Mouse (Mus musculus) neural tube, embryonic 15.5 days (tissue): ENCODE measurements around the gene Pxt1. TPM values are rescaled to one million over a fixed set of nuclear protein-coding genes. Genes with fewer than 3 reads are reported as not detected.

Experiments used
- ATAC-seq: fragments of 200-750 bp; cut with Nextera tagmentation; 2 replicates; pipeline ENCODE4 v1.8.0; 2017; ENCODE audit warnings: mild to moderate bottlenecking, moderate TSS enrichment, moderate library complexity; ENCODE audit not compliant: low FRiP score
- H3K27ac ChIP-seq: fragments of 300-500 bp; sonication (generic); replicated peaks from 2 replicates; pipeline ENCODE4 v1.5.1; 2015; ENCODE audit warnings: mild to moderate bottlenecking, inconsistent platforms
- H3K27me3 ChIP-seq: fragments of 300-500 bp; sonication (generic); replicated peaks from 2 replicates; pipeline ENCODE4 v1.6.1; 2015; ENCODE audit warnings: inconsistent platforms
- H3K36me3 ChIP-seq: fragments of 300-500 bp; sonication (generic); 2 replicates; pipeline ENCODE4 v1.6.1; 2015; ENCODE audit warnings: inconsistent platforms
- H3K4me1 ChIP-seq: fragments of 300-500 bp; sonication (generic); 2 replicates; pipeline ENCODE4 v1.6.1; 2015; ENCODE audit warnings: inconsistent platforms
- H3K4me2 ChIP-seq: fragments of 300-500 bp; sonication (generic); 2 replicates; pipeline ENCODE4 v1.6.1; 2015; ENCODE audit warnings: inconsistent platforms, mild to moderate bottlenecking, moderate library complexity
- H3K4me3 ChIP-seq: fragments of 300-500 bp; sonication (generic); replicated peaks from 2 replicates; pipeline ENCODE4 v1.5.1; 2015; ENCODE audit warnings: mild to moderate bottlenecking, inconsistent platforms
- H3K9ac ChIP-seq: fragments of 300-500 bp; sonication (generic); replicated peaks from 2 replicates; pipeline ENCODE4 v1.6.1; 2015; ENCODE audit warnings: mild to moderate bottlenecking, inconsistent platforms
- H3K9me3 ChIP-seq: fragments of 300-500 bp; sonication (generic); replicated peaks from 2 replicates; pipeline ENCODE4 v1.6.1; 2016; ENCODE audit warnings: inconsistent platforms
- WGBS: fragments of 180-500 bp; shearing (Covaris S2); methylation state at CpG from one replicate; pipeline ENCODE4 v1.1.7; 2015; ENCODE audit warnings: mixed read lengths; 5-methylcytosine and 5-hydroxymethylcytosine counted together
- polyA plus RNA-seq: library from polyadenylated mRNA; unstranded; fragments of >200 nt; fragmentation: Nextera tagmentation; extraction: Ambion mirVana; gene quantifications from 2 replicates; pipeline ENCODE4 v1.2.1, GENCODE M21; 2015

The Pxt1 gene
- polyA plus RNA-seq, 1 experiment from 2014 or later: not detected

DNA sequence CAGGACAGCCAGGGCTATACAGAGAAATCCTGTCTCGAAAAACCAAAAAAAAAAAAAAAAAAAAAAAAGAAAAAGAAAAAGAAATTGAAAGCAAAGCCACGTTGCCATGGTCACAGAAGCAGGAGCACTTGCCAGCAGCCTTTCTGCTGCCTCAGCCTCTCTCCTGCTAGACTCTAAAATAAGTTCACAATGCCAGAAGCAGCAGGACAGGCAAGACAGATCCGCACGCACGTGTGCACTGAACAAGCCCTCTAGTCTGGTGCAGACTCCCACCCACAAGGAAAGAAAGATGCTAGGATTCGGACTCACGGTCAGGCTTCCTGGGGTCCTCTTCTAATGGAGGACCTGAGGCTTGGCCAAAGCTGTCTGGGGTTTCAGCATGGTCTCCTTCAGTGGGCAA, 35.7 kb downstream of the Pxt1 start:
- Histone ChIP-seq H3K27me3 (peaks cover 16% of the 10 kb centered on the region; the same call in 1 of the 2 replicates), H3K4me2 (no peak overlapping the region), H3K27ac (no peak overlapping the region), H3K36me3 (no peaks in the 10 kb centered on the region), H3K9me3 (no peaks in the 10 kb centered on the region), H3K9ac (no peak overlapping the region), H3K4me3 (no peak overlapping the region), H3K4me1 (peaks cover 23% of the 10 kb centered on the region)
- WGBS: 68% methylated on average over 7 of the region's 7 CpGs
- no peak for ATAC-seq

DNA sequence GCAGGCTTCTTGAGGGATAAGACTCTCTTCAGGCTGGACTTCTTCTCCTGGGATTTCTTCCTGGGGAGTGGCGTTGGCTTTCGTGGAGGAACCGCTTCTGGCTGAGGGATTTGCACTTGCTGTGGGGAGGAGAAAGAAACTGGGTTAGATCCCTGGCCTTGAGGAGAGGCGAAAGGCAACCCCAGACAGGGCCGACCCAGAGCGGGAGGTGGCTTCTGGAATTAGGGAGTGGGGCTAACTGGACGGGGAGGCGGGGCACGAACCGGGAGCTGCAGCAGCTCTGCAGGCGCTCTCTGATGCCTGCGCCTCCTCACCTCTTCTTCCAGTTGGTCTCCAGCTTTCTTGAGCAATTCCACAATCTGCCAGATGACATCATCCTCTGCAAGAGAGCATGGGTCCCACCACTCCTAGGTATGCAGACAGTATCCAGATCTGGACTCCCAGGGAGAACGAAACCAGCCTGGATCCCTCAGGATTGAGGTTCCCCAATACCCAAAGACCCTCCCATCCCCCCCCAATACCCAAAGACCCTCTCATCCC, 38.2 kb downstream of the Pxt1 start:
- H3K4me3 ChIP-seq: no peak overlapping the region
- 71% methylated on average over 13 of the region's 13 CpGs for WGBS
- H3K36me3 ChIP-seq: no peaks in the 10 kb centered on the region
- peak overlapping the region; percentile 29 for H3K4me2 ChIP-seq
- peak; percentile 22; the same call in 1 of the 2 replicates for ATAC-seq
- peak overlapping the region; percentile 84 for H3K27ac ChIP-seq
- no peaks in the 10 kb centered on the region for H3K9me3 ChIP-seq
- H3K4me1 ChIP-seq: peaks cover 23% of the 10 kb centered on the region
- H3K27me3 ChIP-seq: peaks cover 16% of the 10 kb centered on the region; the same call in 1 of the 2 replicates
- H3K9ac ChIP-seq: 0 out of 2 replicates have a peak overlapping the region, but pooled peaks have one; percentile 10

DNA sequence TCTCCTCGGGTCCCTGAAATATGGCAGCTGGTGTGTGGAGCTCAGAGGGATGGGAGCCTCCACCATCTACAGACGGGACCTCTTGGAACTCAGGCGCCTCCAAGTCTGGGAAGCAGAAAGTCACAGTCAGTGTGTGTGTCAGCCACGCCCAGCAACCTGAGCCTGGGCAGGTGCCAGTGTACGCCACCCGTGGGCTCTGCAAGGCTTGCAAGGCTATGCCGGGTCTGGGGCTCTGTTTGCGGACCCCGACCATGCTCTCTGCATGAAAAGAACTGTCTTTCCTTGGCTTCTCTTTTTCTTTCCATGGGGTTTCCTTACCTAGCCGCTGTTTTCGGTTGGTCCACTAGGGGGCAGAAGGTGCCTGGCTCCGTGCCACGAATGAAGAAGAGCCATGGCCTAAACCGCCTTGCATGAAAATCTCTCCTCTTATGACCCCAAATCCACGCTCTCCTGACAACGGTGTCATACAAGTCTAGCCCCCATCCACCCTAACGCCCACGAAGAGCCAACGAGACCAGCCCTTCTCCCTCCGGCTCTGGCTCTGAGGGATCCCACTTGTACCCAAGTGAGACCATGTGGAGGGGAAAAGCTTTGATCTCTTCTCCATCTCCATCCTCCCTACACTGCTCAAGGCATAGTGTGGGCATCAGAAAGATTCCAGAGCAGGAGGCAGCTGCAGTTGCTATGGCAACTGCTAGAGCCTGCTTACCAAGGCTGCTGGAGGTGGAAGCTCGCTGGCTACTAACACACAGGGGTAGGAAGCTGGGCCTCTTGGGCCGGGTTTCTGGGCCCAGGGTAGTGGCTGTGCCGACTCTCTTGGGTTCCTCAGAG, 38.9 kb downstream of the Pxt1 start:
- Histone ChIP-seq H3K27me3 (peaks cover 9% of the 10 kb centered on the region; the same call in 1 of the 2 replicates), H3K36me3 (no peaks in the 10 kb centered on the region), H3K4me1 (peaks cover 22% of the 10 kb centered on the region), H3K9ac (no peak overlapping the region), H3K4me3 (no peak overlapping the region), H3K27ac (peak overlapping the region; percentile 84), H3K4me2 (peak overlapping the region; percentile 29), H3K9me3 (no peaks in the 10 kb centered on the region)
- WGBS: 27% methylated on average over 23 of the region's 23 CpGs
- peak; percentile 91 for ATAC-seq

DNA sequence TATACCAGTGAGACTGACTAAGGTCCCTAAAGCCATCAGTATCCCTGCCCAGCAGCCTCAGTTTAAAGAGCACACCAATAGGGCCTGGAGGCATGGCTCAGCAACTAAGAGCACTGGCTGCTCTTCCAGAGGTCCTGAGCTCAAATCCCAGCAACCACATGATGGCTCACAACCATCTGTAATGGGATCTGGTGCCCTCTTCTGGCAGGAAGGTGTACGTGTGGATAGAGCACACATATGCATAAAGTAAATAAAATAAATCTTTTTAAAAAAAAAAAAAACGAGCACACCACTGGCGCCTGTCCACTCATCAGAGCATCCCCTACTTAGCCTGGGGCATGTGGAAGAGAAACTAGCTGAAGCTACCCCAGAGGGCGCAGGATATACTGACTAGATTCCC, 42.1 kb downstream of the Pxt1 start:
- WGBS: 83% methylated on average over 4 of the region's 4 CpGs
- Histone ChIP-seq H3K27me3 (no peaks in the 10 kb centered on the region), H3K4me2 (no peak overlapping the region), H3K4me3 (no peak overlapping the region), H3K36me3 (no peaks in the 10 kb centered on the region), H3K27ac (no peak overlapping the region), H3K9me3 (no peaks in the 10 kb centered on the region), H3K9ac (no peak overlapping the region), H3K4me1 (peaks cover 15% of the 10 kb centered on the region)
- ATAC-seq: no peak

DNA sequence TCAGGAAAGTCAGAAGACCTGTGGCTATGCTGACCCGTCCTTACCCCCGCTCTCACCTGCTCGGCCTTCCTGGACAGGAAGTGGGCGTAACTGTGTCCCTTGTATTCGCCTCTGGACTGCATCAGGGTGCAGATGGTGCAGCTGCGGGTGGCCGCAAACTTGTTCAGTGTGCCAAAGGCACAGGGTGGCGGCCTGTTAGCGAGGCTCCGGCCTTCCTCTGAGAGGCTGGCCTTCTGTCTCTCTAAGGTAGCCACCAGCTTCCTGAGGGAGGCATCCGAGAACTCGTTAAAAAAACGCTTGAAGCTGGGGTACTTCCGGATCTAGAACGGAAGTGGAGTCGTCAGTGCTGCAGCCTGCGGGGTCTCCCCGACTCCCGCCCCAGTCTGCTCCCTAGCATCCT, 44.2 kb downstream of the Pxt1 start:
- WGBS: 79% methylated on average over 19 of the region's 19 CpGs
- Histone ChIP-seq H3K27me3 (no peaks in the 10 kb centered on the region), H3K4me1 (peaks cover 4% of the 10 kb centered on the region), H3K9ac (no peak overlapping the region), H3K27ac (no peak overlapping the region), H3K4me3 (no peak overlapping the region), H3K9me3 (no peaks in the 10 kb centered on the region), H3K4me2 (no peak overlapping the region), H3K36me3 (no peaks in the 10 kb centered on the region)
- no peak for ATAC-seq

DNA sequence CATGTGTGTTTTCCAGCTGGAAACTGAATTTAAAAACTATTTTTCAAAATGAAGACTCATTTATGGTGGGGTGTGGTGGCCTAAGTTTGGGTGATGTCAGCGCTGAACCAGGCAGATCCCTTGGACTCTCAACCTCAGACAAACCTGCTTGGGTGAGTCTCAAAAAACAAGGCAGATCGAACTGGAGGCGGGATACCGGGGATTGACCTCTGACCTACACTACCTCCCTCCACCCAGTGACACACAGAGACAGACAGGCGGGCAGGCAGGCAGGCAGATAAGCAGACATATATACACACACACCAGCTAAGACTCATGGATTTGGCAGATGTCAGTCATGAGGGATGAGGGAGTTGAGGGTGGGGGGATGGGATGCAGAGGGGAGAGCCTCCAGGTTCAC, 45.4 kb downstream of the Pxt1 start:
- 82% methylated on average over 5 of the region's 5 CpGs for WGBS
- Histone ChIP-seq H3K27me3 (no peaks in the 10 kb centered on the region), H3K4me1 (no peaks in the 10 kb centered on the region), H3K36me3 (no peaks in the 10 kb centered on the region), H3K9me3 (no peaks in the 10 kb centered on the region), H3K27ac (no peak overlapping the region), H3K4me3 (no peak overlapping the region), H3K9ac (no peak overlapping the region), H3K4me2 (no peak overlapping the region)
- no peak for ATAC-seq

DNA sequence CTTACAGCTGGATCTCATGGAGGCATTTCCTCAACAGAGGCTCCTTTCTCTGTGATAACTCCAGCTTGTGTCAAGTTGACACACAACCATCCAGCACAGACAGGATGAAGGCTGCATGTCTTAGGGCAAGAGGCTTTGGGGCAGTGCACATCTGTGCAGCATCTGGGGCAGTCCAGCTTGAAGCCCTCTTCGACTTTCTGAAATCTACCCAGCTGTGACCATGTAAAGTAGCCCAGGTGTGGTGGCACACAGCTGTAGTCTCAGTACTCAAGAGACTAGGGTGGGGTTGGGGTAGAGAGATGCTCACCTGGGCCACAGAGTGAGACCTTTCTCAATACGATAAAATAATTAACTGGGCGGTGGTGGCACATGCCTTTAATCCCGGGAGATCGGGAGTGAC, 45.8 kb downstream of the Pxt1 start:
- H3K4me2 ChIP-seq: no peak overlapping the region
- 94% methylated on average over 5 of the region's 5 CpGs for WGBS

DNA sequence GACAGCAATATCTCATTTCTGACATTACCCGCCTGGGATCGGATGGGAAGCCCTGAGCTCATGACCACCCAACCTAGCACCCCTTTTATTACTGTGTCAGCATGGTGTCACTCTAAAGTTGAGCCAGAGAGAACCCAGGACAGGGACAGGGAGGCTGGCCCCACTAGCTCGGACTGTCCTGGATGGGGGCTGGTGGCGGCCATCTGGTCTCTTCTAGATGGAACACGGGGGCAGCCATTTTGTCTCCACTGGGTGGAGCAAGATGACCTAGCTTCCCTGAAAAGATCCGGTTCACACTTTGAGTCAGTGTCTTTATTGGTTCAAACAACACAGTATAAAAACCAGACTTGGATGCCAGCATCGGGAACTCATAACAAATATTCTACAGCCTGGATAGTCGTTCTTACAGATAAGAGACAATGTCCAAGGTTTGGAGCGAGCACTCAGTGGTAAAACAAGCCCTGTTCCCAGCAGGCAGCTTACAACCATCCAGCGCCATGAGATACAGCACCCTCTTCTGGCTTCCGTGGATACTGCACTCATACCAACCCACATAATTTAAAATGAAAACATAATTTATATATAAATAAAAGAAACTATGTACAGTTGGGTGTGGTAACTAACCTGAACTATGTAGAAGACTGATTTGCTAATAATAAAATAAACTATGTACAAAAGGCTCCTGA, 47.4 kb downstream of the Pxt1 start:
- Histone ChIP-seq H3K4me3 (no peak overlapping the region), H3K36me3 (no peaks in the 10 kb centered on the region)
- ATAC-seq: no peak

More for the DNA sequence above, 45.8 kb downstream of the Pxt1 start:
- Histone ChIP-seq H3K9ac (no peak overlapping the region), H3K4me3 (no peak overlapping the region), H3K9me3 (no peaks in the 10 kb centered on the region), H3K27me3 (no peaks in the 10 kb centered on the region), H3K27ac (no peak overlapping the region), H3K4me1 (no peaks in the 10 kb centered on the region), H3K36me3 (no peaks in the 10 kb centered on the region)
- no peak for ATAC-seq

DNA sequence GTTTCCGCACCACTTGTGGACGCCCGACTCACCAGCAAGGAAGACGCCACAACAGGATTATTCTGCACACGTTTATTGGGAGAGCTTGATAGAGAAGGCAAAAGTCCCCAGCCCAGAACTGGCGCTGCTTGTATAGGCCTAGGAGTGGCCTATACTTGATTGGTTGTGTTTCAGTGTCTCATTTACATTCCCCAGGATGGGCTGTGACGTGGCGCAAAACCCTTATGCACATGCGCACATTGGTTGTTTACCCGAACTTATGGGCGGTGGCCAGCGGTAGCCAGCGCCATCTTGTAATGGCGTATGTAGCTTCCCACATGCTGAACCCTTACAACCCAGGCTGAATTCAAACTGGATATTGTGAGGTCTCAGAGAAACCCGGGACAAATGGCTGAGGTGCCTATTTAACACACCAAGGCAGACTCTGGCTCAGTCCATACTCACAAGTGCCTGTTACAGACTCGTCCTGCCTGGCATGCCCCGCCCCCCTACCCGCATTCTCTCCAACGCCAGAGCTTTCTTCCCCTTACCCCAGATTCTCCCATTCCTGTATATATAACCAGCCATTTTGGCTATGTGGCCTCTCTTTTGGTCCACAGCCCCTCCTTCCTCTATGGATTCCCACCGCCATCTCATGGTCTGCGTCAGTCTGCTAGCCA, 48.3 kb downstream of the Pxt1 start:
- ATAC-seq: no peak
- H3K27ac ChIP-seq: no peak overlapping the region
- H3K9ac ChIP-seq: no peak overlapping the region
- no peaks in the 10 kb centered on the region for H3K36me3 ChIP-seq
- no peak overlapping the region for H3K4me3 ChIP-seq
- no peaks in the 10 kb centered on the region for H3K4me1 ChIP-seq
- no peaks in the 10 kb centered on the region for H3K27me3 ChIP-seq
- WGBS: 95% methylated on average over 21 of the region's 21 CpGs
- H3K9me3 ChIP-seq: no peaks in the 10 kb centered on the region
- no peak overlapping the region for H3K4me2 ChIP-seq

More for the DNA sequence above, 47.4 kb downstream of the Pxt1 start:
- Histone ChIP-seq H3K9me3 (no peaks in the 10 kb centered on the region), H3K4me1 (no peaks in the 10 kb centered on the region), H3K4me2 (no peak overlapping the region), H3K27ac (no peak overlapping the region), H3K9ac (no peak overlapping the region), H3K27me3 (no peaks in the 10 kb centered on the region)
- WGBS: 93% methylated on average over 11 of the region's 11 CpGs

DNA sequence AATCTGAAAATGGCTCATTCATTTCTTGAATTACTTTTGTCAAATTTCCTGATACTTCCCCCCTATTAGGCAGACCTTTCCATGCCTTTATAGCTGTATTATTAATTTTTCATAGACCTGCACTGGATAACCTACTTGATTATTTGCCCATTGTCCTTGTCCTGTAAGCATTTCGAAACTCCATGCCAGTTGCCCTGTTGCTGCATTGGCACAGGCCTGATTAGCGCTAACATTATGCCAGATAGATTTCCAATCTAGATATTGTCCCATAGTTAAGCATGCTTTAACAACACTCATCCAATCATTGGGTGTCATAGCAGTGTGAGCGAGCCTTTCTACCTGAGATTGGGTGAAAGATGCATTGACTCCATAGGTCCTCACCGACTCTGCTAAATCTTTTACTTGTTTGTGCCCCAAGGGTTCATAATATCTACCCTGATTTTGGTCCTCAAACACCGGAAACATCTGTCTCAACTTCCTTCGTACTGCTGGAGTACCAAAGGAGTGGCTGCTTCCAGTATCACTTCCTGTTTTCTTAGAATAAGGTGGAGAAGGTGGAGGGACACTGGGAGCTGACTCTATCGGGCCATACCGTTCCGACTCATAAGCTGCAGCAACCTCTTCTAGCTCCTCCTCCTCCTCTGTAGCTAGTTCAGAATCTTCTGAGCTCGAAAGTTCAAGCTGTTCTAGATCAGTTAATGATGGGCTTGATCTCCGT, 49.4 kb downstream of the Pxt1 start:
- no peaks in the 10 kb centered on the region for H3K4me1 ChIP-seq
- H3K36me3 ChIP-seq: no peaks in the 10 kb centered on the region
- no peaks in the 10 kb centered on the region for H3K27me3 ChIP-seq
- H3K9ac ChIP-seq: no peak overlapping the region
- H3K4me3 ChIP-seq: no peak overlapping the region
- H3K9me3 ChIP-seq: no peaks in the 10 kb centered on the region
- ATAC-seq: no peak
- H3K4me2 ChIP-seq: no peak overlapping the region
- no peak overlapping the region for H3K27ac ChIP-seq
- WGBS: 93% methylated on average over 11 of the region's 11 CpGs

DNA sequence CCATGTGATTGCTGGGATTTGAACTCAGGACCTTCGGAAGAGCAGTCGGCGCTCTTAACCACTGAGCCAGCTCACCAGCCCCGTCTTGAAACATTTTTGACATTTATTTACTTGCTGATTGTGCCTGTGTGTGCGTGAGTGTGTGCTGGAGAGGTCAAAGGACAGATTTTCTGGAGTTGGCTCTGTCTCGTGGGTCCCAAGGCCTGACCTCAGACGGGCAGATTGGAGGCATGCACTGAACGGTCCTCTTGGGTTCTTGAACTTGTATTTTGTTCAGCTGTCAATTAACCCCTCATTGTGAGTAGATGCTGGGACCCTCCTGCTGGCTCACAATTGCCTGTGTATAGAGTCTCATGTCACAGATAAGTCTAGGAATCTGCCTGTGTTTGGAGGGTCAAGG, 57.4 kb downstream of the Pxt1 start:
- 88% methylated on average over 8 of the region's 8 CpGs for WGBS
- ATAC-seq: no peak
- no peak overlapping the region for H3K4me2 ChIP-seq

More for the DNA sequence above, 57.4 kb downstream of the Pxt1 start:
- no peak overlapping the region for H3K27ac ChIP-seq
- H3K36me3 ChIP-seq: no peaks in the 10 kb centered on the region
- no peaks in the 10 kb centered on the region; the same call in 1 of the 2 replicates for H3K9me3 ChIP-seq
- no peaks in the 10 kb centered on the region for H3K27me3 ChIP-seq
- no peak overlapping the region for H3K4me3 ChIP-seq
- H3K9ac ChIP-seq: no peak overlapping the region
- H3K4me1 ChIP-seq: peaks cover 3% of the 10 kb centered on the region; the same call in 1 of the 2 replicates
